Mouse (Mus musculus) forelimb bud, embryonic 11.5 days (tissue): ENCODE data around the gene Acot2.
"Not testable (repeated sequence)": the region's sequence is repeated elsewhere in the genome, so short reads cannot be mapped to it uniquely, and the experiment has no call there.

Source experiments
- DNase-seq: peaks from one replicate; pipeline ENCODE4 v3.0.0-alpha.2; 2012; ENCODE audit warnings: low read depth, low spot score

Acot2 gene

DNA sequence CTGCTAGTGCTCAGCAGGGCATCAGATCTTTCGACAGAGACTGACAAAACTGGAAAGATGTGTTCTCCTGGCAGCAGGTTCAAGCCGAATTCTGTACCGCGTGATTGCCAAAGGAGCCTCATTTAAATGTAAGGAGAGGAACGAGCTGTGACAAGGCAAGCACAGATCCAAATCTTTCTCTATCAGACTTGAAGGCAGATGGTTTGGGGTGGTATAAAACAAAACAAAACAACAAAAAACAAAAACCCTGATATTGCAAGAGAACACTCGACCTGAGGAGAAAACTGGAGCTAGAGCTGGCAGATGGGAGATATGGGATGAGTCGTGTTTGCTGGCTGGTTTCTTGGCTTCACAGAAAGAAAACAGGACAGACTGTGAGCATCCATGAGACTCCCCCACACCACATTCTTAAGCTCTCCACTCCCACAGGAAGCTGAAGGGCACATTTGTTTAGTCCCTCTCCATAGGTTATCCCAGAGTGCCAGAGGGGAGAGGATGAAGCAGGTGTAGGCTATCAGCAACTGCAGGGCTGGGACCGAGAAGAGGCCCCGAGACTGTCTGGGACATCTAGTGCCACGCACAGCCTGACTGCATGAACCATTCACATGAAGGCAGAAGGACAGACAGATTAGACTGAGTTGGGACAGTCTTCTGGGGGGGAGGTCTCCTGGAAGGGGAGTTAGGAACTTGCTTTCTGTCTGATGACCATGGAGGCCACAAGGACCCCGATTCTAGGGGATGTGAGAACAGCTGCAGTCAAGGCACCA lies 10.9 kb downstream of the Acot2 start:
- DNase-seq = no peak

GRCm38 (mm10) chr12:83999237-83999636 lies 11.6 kb downstream of the Acot2 start:
- DNase-seq = not testable (repeated sequence)

GRCm38 (mm10) chr12:84000418-84000817 lies 12.8 kb downstream of the Acot2 start:
- DNase-seq = no peak

DNA sequence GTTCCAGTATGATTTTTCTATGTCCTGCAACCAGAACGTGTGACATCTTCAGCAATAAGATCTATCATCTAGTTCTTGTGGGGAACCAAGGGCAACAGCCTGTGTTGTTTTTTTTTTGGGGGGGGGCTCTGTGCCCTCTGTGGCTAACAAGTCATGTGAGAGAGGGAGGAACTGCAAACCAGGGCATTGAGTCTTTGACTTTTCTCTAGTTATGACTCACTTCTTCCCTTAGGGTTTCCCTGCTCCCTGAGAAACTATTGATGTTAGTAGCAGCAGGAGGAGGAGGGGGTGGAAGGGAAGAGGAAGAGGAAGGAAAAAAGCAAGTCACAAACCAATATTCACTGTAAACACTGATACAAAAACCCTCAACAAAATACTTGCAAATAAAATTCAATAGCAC lies 16.2 kb downstream of the Acot2 start:
- no peak for DNase-seq

DNA sequence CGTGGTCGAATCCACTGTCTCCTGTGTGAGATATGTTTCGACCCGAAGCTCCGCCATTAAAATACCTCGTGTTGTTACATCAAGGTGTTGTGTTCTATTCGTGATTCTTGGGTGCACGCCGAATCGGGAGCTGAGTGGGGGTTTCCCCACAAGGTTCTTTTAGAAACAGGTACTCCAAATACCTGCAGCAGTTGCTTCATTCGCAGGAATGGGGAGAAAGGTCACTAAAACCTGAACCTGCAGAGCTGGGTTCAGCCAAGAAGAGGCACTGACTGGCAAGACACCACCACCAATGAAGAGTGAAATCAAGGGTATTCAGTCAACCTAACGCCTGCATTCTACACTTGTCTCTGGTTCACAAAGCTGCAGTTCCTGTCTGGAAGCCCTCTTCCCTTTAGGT lies 20.6 kb downstream of the Acot2 start:
- no peak for DNase-seq

GRCm38 (mm10) chr12:84008729-84009128 lies 21.1 kb downstream of the Acot2 start:
- no peak for DNase-seq

- DNase-seq = peak; percentile 75
Measured at GRCm38 (mm10) chr12:84009171-84009965, 21.7 kb downstream of the Acot2 start, which contains the start of gene Acot1. Gene Acot1 (plus strand): TSS chr12:84009490.

DNA sequence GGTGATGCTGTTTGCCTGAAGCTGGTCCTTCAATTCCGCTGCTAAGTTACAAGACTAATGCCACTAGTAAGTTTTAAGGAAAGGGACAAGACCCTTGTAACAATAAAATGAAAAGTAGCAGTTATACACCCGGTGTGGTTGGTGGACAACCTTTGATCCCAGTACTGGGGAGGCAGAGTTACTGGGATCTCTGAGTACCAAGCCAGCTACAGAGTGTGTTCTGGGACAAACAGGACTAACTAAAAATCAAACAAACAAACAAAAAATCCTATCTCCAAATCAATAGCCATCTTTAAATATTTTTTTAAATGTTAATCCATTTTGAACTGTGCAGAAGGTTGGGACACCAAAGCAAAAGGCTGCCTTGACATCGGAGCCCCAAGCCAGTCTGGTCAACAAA lies 22.5 kb downstream of the Acot2 start:
- no peak for DNase-seq

DNA sequence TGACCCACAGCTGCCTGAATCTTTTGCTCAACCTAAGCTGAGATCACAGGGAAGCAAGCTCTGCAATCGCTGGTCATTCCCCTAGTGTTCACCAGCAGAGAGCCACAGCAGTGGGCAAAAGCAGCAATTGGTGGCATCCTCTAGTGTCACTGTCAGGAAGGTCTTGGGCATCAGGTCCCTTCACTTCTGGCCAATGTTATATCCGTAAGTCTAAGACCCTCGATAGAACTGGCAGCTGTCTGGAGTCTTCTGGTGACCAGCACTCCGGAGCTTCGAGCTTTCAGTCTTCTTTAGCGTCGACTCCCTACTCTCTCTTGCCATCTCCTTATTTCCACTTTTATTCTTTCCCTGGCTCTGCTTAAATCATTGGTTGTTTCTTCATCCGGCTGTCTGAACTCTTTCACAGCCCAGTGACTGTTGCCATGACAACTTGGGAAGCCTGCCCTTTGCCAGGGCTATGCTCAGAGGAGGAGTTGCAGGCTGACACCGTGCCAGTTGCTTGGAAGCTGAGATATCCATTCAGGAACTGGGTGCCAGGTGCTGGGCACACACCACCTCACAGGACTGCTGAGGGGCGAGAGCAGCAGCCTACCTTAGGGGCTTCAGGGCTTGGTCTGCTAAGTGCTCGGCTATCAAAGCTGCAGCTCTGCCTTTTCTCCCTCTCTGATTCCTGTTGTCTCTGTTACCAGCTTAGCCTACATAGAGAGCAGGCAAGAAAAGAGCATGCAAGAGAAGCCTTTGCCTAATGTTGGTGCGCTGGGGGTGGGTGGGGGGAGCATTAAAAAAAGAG lies 23.8 kb downstream of the Acot2 start:
- no peak for DNase-seq

DNA sequence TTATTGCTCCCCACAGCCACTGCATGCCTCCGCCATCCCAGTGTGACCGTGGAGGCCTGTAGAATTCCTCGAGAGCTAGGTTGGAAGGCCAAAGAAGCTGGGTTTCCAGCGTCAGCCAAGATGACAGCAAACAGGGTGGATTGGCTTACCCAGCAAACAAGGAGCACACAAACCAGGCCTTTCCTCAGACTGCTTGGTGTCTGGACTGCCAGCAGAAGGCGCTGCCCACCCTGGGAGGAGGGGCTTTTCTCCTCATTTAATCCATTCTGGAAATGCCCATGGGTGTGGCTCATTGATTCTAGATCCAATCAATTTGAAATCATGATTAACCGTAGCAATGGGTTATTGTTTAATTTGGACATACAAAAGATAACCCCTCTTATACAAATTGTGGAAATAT lies 25.5 kb downstream of the Acot2 start:
- no peak for DNase-seq

DNA sequence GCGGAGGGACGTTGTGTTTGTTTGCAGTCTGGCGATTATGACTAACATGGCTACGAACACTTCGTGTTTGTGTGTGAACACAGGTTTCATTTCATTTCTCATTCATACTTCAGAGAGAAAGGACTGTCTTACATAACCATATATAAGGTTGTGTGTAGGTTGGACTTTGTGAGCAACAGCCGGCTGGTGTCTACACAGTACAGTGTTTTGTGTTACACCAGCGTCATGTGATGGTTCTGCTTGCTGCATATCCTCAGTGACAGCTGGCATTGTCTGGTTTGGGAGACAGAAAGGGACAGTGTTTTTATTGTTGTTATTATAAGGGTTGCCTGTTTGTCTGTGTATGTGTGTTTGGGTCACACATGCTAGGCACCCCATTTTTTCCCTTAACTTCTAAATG lies 26.0 kb downstream of the Acot2 start:
- DNase-seq = no peak

GRCm38 (mm10) chr12:84020528-84020927 lies 32.9 kb downstream of the Acot2 start:
- not testable (repeated sequence) for DNase-seq

DNA sequence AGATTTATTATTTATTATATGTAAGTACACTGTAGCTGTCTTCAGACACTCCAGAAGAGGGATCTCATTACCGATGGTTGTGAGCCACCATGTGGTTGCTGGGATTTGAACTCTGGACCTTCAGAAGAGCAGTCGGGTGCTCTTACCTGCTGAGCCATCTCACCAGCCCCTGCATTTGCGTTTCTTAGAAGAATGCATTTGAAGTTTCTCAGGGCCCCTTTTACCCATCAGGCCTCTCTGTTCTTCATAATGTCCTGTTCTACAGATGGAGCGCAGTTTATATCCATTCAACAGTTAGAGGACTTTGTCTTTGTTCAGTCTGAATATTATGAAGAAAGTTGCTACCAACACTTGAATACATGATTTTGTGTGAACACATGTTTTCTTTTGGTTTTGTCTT lies 34.6 kb downstream of the Acot2 start:
- DNase-seq = not testable (repeated sequence)

GRCm38 (mm10) chr12:84023052-84023745 lies 35.5 kb downstream of the Acot2 start:
- DNase-seq = no peak

GRCm38 (mm10) chr12:84025888-84026287 lies 38.2 kb downstream of the Acot2 start:
- no peak for DNase-seq

GRCm38 (mm10) chr12:84028328-84028727 lies 40.7 kb downstream of the Acot2 start:
- not testable (repeated sequence) for DNase-seq

- not testable (repeated sequence) for DNase-seq
Measured at GRCm38 (mm10) chr12:84029043-84029442, 41.4 kb downstream of the Acot2 start.

DNA sequence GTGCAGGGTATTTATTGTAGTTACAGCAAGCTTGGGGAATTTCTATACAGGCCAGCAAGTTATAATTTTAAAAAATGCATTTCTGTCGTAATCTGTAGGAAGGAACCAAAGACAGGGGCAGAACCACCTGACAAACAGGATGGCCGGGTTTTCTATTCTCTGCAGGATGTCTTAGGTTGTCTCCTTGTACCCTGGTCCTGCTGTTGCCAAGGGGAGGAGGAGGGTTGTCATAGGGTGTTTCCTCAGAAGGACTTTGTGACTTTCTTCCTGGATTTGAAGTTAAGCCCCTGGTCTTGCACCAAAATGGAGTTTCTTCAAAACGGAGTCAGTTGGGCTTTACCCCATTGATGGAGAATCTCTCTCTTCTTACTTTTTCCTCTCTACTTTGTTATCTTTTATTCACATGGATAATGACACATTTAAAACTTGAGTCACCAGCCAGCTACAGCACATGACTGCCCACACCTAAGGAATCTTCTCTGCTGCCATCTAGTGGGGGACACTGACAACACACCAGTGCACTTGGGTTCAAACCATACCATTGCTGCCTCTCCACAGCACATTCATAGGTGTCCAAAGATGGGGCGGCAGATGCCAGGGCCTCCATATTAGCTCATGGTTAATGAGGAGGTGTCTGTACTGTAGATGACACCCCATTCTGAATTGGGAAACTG lies 43.1 kb downstream of the Acot2 start:
- DNase-seq = peak; percentile 62

DNA sequence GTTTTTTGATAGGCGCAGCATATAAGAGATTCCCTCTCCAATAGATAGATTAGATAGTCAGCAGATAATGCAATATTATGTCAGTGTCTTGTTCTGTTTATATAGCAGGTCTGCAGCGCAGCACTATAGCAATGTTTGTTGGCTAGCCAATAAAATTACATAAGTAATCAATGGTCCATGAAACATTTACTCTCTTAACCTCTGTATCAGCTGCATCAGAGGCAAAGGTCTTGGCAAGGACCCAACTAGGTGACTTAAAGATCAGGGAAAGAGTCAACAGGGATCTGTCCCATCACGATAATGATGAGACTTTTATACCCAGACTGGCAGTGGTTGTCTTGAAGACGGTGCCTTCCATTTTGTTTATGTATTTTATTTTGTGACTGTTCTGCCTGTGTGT lies 45.2 kb downstream of the Acot2 start:
- DNase-seq = no peak

- DNase-seq = not testable (repeated sequence)
Measured at GRCm38 (mm10) chr12:84033302-84033701, 45.6 kb downstream of the Acot2 start.

- DNase-seq = no peak
Measured at GRCm38 (mm10) chr12:84034108-84034507, 46.4 kb downstream of the Acot2 start.
